Mouse (Mus musculus) adrenal gland, postnatal 10 days (tissue): ENCODE results near the gene Phtf2. TPM values are rescaled to one million over a fixed set of nuclear protein-coding genes. Genes with fewer than 3 reads are reported as not detected.

Experiments used
- total RNA-seq, 2 experiments: library from RNA; stranded (reverse); gene quantifications; 2 replicates each; pipeline ENCODE4 v1.2.3; 2021

Phtf2 gene
- total RNA-seq, 2 experiments from 2014 or later: 11.7 to 17.2 TPM

Other genes starting within 250 kb of the Phtf2 start
- gene Tmem60, start 67 bp upstream of the Phtf2 start, total RNA-seq: 10 to 100 TPM; 22.5 to 28.2 TPM
- 10 to 100 TPM; 11.2 to 15.7 TPM for gene Rsbn1l, start 74.3 kb upstream of the Phtf2 start, total RNA-seq
- 10 to 100 TPM; 44.9 to 53.5 TPM for gene Ptpn12, start 173.8 kb upstream of the Phtf2 start, total RNA-seq